Mouse (Mus musculus) frontal cortex, postnatal 10 days (tissue): ENCODE measurements at regions not wholly inside any gene's neighbourhood (a gene's known extent, or its start where the extent isn't known, plus 50 kb on each side); places are given as distances from the start of the nearest gene placed in this dataset.
"Not testable (repeated sequence)": the region's sequence is repeated elsewhere in the genome, so short reads cannot be mapped to it uniquely, and the experiment has no call there.

Experiments used
- DNase-seq, 2 experiments: peaks; one replicate each; pipeline ENCODE4 v3.0.0; 2022; ENCODE audit warnings: low spot score in 2 of 2, mixed read lengths in 1 of 2

DNA sequence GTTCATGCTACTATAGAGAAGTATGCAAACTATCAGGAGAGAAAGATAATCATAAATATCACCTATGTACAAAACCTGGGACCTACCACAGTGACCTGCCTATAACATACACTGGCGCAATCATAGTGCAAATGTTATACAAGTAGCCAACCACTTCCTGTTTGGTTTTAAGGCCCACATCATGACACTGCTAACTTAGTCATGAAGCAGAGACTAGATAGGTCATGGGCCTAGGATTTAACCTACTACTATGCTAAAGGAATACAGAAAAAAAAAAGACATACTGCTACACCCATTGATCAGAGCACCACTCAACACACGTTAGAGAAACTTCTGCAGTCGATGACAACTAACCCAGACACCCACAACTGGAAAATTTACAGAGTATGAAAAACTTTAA lies 498.6 kb upstream of the Acvr2a start:
- DNase-seq: no peak

DNA sequence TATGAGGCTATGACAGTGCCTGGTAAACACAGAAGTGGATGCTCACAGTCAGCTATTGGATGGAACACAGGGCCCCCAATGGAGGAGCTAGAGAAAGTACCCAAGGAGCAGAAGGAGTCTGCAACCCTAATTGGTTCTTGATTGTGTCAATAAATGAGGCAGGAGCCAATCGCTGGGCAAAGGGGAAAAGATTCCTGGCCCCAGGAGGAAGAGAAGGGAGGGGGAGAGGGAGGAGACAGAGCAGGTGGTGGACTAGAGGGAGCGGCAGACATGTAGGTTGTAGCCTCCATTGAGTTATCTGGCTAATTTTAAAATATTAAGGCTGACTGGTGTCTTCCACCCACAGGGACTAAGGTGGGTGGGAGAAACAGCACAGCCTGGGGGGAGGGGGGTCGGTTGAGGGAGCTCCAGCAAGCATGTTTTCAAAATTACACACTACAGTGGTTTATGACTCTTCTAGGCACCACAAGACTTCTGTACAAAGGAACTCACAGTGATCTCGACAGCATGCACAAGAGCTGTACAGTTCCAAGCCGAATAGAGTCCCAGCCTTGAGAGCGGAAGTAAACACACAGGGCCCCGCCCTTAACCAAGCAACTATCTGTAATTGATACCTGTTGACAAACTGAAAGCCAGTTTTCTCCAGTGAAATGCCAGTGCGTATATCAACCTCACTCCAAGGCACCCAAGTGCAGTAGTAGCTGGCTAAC lies 497.6 kb upstream of the Acvr2a start:
- no peak for DNase-seq

DNA sequence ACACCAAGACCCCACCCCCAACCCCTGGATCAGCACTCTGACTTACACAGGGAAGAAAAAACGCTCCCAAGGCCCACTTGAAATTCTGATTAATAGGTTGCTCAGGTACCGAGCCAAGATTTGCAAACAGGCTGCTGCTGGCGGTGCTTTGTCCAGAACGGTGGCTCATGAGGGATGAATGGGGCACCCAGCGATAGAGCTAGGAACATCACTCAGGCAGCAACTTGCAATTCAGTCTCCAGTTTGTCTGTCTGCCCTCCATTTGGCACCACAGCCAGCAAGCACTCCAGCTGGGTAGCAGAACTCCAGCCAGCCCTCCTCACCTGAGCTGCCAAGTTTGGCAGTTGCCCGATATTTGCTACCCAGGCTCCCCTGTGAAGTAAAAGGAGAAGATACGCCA lies 496.1 kb upstream of the Acvr2a start:
- DNase-seq: no peak

DNA sequence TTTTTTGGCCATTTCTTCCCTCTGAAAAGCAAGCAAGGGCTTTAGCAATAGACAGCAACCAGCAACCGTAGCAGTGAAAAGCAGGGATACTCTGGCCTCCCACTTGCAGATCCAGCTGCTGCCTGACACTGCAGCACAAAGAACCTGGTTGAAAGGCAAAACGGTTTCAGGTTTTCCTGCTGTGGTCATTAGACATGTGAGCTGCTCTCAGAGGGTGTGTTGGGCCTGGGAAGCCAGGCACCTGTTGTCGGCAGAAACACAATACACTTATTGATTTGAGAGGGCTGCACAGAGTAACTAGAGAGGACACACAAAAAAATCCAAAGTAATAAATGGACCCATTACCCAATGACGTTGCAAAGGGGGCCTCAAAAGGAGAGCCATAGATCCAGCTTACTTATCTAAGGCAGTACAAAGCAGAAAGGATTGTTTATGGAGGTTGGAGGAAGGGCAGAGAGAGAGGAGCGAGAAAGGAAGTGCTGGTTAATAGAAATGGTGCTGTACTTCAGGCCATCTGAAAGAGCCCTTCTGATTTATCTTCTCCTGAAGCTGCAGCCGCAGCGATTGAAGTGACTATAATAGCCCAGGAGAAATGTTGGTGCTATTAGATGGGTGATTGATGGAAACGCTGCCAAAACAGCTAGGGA lies 495.4 kb upstream of the Acvr2a start:
- no peak for DNase-seq

DNA sequence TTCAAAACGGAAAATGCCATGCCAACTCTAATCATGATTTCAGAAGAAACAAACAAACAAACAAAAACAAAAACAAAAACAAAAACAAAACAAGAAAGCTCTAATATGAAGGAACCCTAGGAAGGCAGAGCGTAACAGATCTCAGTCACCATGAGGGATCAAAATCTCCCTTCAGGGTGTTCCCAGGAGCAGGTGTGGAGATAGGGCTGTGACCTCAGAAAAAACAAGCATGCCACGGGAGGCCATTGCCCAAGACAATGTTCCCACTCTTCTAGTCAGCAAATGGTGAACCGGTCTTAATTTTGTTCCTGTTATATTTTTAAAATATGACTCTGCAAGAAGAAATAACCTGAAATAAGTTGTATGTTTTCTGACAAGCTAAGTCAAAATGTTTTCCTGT lies 492.4 kb upstream of the Acvr2a start:
- DNase-seq: no peak

DNA sequence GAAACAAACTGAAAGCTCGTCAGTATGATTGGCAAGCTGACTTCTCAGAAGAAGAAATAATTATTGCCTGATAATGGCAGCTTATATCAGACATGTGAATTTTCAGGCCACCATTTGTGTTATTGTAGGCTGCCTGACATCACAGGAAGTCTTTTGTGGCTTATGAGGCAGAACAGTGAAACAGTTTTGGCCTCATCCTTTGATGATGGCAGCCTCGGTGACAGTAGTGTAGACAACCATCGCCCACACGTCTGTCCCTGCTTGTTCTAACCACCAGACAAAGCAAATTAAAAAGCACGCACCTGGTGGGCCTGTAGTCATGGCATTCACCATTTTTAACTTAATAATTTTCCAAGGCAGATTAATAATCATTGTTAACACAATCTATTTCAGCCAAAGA lies 491.6 kb upstream of the Acvr2a start:
- DNase-seq: no peak

DNA sequence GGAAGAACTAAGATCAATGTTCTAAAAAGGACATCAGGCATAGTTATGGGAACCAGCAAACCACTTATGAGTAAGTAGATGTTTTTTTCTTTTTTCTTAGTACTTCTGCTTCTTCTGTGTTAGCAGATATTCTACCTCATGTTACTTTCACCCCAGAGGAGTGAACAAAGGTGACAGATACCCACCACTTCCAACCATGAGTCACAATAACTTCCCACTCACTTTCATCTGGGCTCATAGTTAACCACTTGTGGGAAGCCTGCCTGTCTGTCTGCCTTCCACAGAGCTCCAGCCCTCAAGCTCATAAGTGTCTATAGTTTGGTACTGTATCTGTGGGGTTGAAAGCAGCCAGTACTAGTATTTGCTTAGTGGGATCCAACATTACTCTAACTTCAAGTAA lies 485.7 kb upstream of the Acvr2a start:
- no peak for DNase-seq

DNA sequence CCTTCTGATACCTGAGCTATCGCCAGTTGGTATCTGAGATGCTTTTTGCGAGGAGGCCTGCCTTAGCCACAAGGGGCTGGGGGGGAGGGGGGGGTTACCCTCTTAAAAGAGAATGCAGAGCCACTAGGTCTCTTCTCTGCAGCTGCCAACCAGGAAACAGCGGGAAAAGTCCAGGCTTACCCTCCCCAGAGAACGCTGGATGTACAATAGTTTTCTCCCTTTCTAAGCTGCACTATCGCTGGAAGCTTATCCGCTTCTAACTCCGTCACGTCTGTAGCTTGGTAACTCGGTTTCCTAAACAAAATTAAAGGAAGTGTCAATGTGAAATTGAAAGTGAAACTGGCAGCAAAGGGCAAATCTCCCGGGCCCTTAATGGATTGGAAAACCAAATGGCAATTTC lies 481.1 kb upstream of the Acvr2a start:
- DNase-seq: no peak

DNA sequence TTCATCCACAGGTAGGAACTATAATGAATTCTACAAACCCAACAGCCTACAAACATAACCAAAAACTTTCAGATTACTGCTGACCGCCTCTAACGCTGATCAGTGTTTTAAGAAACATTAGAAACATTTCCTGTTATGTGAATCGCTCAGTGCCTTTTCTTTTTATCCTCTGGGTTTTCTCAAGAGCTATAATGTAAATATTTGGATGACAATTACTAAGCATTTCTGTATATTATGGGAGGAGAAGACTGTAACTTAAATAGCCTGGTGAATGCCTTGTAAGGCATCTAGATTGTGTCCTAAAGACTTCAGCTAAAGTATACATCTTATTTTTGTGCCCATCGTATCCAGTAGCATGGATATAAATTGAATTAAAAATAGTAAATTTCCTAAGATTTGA lies 465.9 kb upstream of the Acvr2a start:
- DNase-seq: no peak

DNA sequence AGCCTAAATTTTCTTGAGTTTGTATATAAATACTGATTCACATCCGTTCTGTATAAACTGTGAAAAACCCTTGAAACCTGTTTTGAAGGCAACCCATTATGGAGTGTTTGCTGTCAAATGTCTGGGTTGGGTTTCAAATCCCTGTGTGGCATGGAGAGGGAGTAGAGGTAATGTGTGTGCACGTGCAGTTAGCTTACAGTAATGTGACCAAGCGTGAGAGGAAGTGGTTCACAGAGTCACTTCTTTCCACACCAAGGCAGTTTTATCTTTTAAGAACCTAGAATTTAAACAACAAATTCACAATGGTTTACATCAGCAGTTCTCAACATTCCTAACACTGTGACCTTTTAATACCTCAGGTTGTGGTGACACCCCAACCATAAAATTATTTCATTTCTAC lies 464.1 kb upstream of the Acvr2a start:
- no peak for DNase-seq

DNA sequence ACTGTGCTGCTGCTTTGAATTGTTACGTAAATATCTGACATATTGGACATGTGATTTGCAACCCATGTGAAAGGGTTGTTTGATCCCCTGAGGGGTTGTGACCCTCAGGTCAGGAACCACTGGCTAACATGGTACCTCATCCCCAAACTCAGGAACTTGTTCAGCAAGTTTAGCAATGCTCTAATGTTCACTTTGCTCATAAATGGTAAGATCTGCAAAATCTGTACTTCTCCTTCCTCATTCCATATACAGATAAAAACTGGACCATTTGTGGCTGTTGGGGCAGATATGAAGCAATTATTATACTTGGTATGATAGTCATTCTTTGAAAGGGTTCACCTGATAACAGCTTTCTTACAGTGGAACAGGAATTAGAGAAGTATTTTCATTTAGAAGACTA lies 463.7 kb upstream of the Acvr2a start:
- no peak for DNase-seq

DNA sequence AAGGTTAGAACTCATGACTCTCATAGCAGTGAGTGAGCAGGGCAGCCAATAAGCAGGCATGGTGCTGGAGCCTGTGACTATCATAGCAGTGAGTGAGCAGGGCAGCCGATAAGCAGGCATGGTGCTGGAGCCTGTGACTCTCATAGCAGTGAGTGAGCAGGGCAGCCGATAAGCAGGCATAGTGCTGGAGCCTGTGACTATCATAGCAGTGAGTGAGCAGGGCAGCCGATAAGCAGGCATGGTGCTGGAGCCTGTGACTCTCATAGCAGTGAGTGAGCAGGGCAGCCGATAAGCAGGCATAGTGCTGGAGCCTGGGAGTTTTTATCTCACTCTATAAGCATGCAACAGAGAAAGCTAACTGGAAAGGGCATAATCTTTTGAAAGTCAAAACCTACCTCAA lies 442.3 kb upstream of the Acvr2a start:
- not testable (repeated sequence) for DNase-seq

DNA sequence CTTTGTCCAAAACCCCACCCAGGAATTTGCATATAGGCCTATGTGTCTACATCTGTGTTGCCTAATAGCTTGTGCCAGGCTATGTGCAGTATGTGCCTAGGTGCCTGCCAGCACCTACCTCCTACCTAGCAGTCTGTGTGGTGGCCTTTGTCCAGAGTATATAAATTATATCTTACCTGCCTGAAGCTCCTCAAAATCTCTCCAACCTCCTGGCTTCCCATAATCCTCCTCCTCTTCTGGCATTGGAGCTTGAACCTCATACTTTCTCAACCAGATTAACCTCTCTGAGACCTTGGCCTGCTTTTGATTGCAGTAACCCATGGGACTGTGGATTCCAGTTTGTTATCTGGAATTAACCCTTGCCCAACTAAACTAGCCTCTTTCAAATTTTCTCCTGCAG lies 440.8 kb upstream of the Acvr2a start:
- no peak for DNase-seq

DNA sequence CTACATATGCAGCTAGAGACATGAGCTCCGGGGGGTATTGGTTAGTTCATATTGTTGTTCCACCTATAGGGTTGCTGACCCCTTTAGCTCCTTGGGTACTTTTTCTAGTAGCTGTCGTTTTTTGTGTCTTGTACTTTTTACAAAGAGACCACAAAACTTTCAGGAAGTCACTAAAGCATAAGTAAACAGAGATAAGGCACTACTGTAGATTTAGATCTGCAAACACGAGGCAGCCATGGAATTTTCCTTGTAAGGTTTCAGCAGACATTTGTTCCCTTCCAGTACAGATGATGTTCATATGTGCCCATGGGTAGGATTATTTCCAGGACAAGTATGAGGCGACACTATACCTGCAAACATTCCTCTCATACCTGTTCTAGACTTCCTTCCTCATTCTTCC lies 439.6 kb upstream of the Acvr2a start:
- no peak for DNase-seq

DNA sequence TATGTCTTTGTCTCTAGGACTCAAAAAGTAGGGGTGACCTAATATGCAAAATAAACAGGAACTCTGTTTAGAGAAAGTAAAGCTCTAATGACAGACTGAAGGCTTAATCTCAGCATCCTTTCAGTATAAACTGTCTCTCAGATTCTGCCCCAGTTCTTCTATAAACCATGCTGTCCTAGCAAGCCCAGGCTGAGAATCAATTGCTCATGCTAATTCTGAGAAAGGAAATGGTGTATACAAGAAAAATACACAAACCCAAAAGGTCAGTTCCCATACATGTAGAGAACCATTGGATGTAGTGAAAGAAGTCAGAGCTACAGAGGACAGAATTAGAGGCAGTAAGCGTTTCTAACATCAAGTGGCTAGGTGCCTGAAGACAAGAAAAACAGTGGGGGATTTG lies 435.7 kb upstream of the Acvr2a start:
- DNase-seq: no peak

DNA sequence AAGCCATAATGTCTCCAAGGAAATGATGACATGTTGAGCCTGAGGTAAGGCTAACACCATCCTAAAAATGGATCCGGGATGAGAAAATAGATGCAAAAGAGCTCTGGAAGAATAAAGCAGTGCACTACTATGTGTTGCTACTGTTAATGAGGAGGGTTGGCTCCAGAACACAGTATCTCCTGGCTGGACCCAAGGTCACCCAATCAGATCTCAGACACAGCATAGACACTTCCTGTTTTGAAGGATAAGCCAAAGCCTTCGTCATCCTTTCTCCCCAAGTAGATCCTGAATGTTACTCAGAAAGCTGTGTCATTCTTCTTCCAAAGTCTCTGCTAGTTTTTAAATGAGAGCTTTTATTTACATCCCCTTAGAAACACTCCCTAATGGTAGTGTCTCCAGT lies 435.2 kb upstream of the Acvr2a start:
- no peak for DNase-seq

DNA sequence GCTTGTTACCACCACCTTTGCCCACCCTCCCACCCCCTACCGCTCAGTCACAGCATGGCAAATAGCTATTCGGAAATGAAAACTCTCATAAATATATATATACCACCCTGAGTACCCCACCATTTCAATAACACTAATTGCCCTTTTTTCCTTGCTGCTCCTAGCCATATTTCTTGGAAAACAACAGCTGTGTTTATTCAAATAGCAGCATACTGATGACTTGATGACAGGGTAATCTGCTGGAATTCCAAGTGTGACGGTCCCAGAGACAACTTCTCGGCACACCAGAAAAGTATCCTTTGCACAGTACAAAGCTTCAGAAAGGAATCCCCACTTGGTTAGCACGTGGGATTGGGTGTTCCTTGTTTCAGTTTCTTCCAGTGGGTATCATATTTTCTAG lies 433.8 kb upstream of the Acvr2a start:
- DNase-seq: no peak

DNA sequence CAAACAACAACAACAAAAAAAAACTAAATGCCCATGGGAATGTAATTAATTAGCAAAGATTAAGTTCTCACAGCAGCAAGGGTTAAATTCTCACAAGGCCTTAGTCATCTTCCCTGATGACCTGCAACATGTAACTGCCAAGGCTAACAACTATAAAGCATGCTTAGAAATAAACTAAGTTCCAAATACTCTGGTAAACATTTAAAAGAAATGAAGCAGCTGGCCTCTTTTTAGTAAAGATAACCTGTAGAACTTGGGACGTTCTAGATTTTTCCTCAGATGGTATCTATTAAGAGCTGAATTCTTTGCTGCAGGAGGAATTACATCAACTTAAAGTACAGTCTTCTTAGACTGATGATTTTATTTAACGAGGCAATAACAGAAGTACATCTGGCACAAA lies 433.1 kb upstream of the Acvr2a start:
- no peak for DNase-seq

DNA sequence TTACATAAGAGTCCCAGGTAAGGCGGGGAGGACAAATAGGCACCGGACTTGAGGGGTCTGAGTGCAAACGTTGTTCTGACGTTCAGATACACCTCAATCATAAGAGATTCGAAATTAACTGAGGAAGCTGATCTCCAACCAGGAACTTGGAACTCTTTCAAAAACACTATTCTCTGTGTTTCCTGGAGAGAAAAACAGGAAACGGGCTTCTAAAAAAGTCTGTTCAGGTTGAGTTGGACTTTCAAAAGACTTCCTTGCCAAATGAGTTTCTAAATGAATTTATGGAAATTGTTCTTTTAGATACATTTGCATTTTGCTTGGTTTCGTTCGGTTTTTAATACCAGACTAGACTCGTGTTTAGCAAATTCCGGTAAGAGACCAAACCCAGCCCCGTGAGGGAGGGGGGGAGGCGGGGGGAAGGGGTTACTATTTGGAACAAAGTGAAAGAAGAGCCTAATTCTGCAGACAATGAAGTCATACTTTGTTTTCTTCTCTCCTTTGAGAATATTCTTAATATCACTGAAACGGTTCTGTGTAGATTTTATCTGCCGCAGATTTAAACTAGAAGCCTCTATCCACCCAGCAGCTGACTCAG lies 432.3 kb upstream of the Acvr2a start:
- DNase-seq: no peak

DNA sequence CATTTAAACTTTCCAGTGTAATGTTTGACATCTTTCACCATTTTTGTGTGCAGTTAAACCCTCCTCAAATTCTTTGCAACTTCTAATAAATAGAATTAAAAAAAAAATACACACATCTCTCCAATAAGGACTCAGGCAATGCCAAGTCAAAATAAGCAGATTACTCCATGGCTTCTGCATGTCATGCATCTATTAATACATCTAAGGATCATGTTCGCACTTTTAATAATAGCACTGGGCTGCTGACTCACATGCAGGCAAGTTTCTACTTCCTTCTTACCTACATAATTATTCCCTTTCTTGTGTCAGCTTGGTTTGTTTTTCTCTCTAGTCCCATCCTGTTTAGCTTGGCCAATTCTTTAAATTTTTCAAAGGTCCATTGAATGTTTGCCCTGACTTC lies 415.4 kb upstream of the Acvr2a start:
- no peak for DNase-seq

DNA sequence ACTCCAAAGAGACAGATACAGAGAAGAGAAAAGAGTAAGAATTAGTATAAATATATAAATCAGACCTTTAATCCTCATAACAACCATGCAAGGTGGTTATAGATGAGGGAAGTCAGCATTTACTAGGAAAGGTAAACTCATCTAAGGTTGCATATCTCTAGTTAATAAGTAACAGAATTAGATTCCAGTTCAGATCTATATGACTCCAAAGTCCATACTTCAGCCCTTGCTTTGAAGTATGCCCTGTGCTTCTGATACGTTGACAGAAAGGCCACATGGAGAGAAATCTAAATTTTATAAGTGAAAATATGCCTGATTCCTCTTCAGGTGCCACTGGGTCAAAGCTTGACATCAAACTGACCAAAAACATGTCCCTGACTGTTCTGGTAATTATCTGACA lies 414.7 kb upstream of the Acvr2a start:
- no peak for DNase-seq

DNA sequence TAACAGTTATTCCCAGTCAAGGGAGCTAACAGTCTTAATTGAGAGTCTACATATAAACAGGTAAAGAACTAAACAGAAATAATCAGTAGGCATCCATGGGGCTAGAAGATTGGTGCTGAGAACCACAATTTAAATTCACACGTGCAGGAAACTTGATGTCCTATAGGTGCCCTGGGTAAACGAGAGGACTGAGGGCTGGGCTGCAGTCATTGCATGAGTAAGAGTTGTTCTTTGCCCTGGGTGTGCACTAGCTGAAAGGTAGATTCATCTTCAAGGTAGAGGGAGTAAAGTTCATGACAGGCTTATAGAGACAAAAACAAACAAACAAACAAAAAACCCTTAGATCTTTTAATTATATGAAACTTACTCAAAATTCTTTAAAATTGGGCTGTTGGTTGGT lies 411.1 kb upstream of the Acvr2a start:
- DNase-seq: no peak

DNA sequence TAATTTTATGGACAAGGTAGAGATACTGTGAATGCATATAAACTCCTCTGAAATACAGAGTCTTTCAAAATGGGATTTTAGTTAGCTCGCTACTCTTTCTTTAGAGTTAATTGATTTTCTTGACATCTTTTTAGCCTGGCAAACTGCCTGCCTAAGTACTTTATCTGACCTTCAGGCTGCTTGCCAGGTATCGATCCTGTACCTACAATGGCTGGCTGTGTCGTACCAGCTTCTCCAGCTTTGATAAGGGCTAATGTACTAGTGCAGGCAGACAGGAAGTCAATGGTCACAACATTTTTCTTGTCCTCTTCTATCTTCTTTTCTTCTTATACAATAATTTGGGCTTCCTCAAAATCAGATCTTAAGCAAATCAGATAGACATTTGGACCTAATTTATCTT lies 409.4 kb upstream of the Acvr2a start:
- DNase-seq: no peak

DNA sequence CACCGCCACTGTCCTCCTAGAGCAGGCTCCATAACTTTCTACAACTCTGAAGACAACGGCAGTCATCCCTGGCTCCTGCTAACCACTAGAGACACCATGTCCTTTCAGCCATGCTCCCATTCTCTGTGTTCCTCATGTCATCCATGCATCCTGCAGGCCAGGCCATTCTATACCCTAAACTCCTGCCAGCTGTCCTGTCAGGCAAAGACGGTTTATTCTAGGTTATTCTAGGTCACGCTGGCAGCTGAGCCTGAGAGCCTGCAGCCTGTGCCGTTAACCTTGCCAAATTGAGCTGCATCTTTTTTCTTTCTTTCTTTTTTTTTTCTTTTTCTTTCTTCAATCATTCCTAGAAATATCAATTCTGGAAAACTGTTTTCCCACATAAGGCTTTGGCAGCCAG lies 406.0 kb upstream of the Acvr2a start:
- no peak for DNase-seq
